Mouse (Mus musculus): Measurements from ENCODE around the gene Hes5. TPM values are rescaled to one million over a fixed set of nuclear protein-coding genes. Genes with fewer than 3 reads are reported as not detected.
A peak's percentile ranks its signal among the peaks of the same experiment; 100 is the strongest.

Gene Hes5
- not detected in 2 replicates for total RNA-seq (2014; fragmentation: Nextera tagmentation)
- not detected in 2 replicates for total RNA-seq (2017)

DNA sequence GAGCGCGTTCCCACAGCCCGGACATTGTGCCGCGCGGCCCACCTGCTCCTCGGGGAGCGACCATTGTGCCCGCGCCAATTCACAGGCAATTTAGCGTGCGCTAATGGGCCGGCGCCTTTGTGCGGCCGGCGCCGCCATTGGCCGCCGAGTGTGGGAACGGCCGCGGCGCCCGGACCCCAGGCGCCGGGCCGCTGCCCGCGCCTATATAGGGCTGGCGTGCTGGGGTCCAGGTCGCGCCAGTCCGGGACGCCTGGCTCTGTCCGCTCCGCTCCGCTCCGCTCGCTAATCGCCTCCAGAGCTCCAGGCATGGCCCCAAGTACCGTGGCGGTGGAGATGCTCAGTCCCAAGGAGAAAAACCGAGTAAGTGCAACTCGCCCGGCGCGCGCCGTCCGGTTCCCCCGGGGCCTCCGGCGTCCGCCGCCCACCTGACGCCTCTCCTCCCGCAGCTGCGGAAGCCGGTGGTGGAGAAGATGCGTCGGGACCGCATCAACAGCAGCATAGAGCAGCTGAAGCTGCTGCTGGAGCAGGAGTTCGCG lies at the start of gene Hes5:
Hes5 (plus strand) TSS at position 234 of the 536 bp plus-strand sequence.
- ATAC-seq (replicated peaks; ENCODE audit: low FRiP score, low TSS enrichment, poor library complexity, severe bottlenecking): no peak

DNA sequence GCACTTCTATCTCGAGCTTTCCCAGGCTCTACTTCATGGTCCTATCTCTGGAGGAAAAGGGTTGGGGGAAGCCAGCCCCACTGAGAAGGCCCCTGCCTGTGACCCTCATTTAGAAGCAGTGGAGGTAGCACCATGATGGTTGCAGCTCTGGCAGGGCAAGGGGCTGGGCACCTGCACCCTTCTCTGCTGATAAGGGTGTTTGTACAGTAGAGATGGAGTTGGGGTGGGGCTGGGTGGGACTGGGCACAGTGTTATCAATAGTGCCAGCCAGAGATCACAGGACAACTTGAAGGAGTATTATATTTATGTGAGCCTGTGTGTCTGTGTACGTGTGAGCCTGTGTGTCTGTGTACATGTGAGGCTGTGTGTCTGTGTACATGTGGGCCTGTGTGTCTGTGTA lies 49.1 kb upstream of the Hes5 start:
- peak; percentile 72 for ATAC-seq (replicated peaks; ENCODE audit: low FRiP score, low TSS enrichment, poor library complexity, severe bottlenecking)

DNA sequence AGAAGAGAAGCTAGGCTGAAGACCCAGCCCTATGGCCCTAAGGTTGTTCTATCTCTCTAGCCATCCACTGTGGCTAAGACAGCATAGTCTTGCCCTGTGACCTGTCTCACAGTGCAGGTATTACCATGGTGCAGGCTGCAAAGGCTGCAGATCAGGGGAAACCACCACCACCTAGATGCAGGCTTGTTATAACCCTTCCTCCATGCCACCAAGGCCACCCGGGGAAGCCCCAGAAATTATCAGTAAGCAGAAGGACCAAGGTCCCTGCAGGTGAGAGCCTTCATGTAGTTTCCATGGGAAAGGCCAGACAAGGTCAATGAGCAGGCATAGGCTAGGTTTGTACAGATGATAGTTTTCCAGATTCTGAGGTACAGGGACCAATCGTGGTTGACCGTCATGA lies 46.9 kb upstream of the Hes5 start:
- ATAC-seq (replicated peaks; ENCODE audit: low FRiP score, low TSS enrichment, poor library complexity, severe bottlenecking): no peak

DNA sequence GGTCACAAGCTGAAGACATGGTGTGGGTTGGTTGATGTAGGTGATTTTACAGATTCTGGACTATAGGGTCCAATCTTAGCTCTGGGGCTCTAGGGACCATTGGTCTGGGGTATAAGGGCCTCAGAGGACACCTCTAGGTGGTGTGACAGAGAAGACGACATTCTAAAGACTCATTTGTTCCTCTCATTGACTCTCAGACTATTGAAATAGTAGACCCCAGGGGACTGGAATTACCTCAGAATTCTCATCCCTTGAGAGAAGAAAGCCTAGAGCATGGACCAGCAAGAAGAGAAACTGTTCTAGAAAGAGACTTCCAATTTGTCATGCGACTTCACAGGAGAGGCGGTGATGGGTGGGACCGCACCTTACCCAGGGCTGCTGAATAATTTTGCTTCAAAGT lies 46.5 kb upstream of the Hes5 start:
- ATAC-seq (replicated peaks; ENCODE audit: low FRiP score, low TSS enrichment, poor library complexity, severe bottlenecking): no peak

DNA sequence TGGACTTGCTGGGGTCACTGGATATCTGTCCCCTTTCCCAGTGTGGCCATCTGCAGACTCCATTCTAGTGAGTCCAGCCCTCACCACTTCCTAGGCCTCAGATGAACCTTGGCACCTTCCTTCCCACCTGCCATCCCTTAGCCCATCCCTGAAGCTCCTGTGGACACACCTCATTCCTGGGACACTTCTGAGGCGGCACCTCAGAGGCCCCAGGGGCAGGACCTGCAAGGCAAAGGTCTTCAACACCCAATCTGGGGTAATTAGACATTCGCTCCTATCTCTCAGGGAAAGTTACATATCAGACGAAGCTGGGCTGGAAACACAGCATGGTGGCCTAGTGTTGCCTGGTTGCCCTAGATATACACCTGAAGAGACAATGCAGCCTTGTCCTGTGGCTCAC lies 46.0 kb upstream of the Hes5 start:
- ATAC-seq (replicated peaks; ENCODE audit: low FRiP score, low TSS enrichment, poor library complexity, severe bottlenecking): no peak

DNA sequence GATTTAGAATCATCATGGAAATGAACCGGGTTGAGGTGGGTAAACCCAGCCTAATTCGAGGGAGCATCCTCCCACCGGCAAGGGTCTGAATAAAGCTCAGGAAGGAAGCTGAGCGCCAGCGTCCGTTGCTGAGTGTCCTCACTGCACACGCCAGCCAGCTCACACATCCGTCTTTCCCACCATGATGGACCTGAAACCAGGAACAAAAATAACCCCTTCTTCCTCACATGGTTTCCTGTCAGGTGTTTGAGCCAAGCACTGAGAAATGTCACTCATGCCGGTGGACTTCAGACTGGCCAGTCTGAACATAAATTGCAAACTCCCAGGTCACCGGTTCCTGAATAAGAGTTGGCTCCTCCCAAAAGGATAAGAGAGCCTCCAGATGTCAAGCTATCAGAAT lies 45.4 kb upstream of the Hes5 start:
- ATAC-seq (replicated peaks; ENCODE audit: low FRiP score, low TSS enrichment, poor library complexity, severe bottlenecking): no peak

DNA sequence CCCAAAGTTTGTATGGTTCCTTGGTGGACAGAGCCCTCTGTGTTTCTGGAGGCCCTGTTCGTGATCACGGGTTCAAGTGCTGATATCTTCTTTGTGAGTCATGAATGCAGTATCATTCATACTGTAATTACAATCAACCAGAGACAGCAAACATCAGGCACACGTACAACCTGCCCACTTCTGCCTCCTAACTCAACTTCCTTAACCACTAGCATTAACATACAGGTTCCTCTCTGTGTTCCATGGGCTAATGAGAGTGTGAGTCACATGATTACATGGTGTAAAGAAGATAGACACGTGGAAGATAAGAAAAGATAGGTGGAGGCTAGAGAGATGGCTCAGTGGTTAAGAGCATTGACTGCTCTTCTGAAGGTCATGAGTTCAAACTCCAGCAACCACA lies 44.1 kb upstream of the Hes5 start:
- ATAC-seq (replicated peaks; ENCODE audit: low FRiP score, low TSS enrichment, poor library complexity, severe bottlenecking): peak; percentile 28; the same call in 1 of the 2 replicates

DNA sequence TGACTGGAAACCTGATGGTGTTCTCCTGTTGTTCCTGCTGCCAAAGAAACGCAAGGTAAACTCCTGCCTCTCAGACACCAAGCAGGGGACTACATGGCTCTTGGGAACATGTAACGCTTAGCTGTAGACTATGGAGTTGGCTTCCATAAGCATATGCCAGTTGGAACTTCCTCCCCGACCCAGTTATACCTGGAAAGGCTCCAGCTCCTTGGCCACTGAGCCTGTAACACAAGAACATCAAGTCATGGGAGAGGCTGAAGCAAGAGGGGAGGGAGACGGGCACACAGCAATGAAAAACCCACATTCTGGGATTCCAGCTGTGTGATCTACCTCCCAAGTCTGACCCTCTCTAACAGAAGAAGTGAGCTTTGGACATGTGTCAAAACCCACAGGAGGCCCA lies 38.4 kb upstream of the Hes5 start:
- ATAC-seq (replicated peaks; ENCODE audit: low FRiP score, low TSS enrichment, poor library complexity, severe bottlenecking): no peak

DNA sequence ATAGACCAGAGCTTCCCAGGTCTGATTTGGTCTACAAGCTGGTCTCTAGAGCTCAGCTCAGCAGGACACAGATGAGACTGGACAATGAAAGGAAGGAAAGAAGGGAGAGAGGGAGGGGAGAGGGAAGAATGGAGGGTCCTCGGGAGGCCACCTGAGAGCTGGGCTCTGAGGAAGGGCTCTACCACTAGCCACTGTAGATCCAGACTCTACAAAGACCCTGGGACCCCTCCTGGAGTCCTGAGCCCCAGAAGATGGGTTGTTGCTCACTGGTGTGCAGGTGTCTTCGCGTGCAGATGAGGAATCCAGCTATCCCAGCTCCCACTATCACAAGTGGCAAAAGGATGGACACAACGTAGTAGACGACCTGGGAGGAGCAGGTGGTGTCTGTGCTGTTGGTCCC lies 37.8 kb upstream of the Hes5 start:
- no peak for ATAC-seq (replicated peaks; ENCODE audit: low FRiP score, low TSS enrichment, poor library complexity, severe bottlenecking)

DNA sequence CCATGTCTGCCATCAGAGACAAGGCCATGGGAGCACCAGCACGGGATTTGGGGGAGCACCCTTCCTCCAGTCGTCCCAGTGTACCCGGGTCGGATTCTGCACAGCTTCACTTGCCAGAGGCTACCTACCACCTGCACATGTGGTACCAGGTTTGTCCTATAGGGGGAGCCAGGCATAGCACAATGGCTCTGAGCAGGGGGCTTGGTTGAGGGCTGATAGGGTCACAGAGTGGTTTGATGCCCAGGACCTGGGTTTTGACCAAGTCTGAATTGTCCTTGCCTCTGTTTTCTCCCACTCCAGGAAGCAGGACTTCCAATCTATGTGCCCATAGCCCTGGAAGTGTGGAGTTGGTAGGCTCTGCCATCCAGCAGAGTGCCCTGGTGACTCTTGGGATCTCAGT lies 35.3 kb upstream of the Hes5 start:
- ATAC-seq (replicated peaks; ENCODE audit: low FRiP score, low TSS enrichment, poor library complexity, severe bottlenecking): 0 out of 2 replicates have a peak, but pooled peaks have one; percentile 17

DNA sequence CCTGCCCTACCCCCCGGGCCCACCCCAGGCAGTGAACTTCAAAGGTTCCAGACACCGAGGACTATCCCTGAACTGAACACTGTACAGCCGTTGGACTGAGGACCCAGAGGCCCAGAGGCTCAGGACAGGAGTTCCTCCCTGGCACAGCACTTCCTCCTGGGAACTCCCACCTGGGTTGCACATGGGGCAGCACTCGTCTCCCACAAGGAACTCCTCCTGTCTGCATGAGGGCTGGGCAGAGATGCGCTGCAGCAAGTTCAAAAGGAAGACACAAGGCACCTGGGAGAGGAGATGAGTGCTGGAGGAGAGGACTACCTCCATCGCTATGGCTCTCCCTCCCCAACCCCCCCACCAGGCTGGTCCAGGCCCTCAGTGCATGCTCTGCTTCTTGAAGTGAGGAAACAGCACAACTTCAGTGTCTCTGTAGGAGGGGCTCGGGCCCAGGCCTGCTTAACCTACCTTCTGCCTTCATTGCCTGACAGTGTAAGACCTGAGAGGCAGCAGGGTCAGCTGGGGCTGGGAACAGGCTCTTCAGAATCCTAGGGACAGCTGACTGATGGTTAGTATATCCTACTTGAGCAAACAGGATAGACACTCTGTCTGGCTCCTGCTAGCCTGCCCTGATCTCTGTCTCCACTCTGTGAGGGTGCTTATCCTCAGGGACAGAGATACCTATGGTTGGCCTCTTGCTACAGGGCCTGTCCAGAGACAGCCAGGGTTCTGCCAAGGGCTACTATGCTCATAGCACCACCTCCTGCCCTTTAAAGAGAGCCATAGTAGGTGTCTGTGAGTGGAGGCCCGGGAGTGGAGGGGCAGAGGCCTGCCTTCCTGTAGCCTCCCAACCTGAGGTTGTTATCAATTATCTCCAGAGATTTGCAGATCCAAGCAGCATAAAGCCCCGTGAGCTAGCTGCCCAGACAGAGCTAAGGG lies 33.5 kb upstream of the Hes5 start:
- ATAC-seq (replicated peaks; ENCODE audit: low FRiP score, low TSS enrichment, poor library complexity, severe bottlenecking): peak; percentile 6

DNA sequence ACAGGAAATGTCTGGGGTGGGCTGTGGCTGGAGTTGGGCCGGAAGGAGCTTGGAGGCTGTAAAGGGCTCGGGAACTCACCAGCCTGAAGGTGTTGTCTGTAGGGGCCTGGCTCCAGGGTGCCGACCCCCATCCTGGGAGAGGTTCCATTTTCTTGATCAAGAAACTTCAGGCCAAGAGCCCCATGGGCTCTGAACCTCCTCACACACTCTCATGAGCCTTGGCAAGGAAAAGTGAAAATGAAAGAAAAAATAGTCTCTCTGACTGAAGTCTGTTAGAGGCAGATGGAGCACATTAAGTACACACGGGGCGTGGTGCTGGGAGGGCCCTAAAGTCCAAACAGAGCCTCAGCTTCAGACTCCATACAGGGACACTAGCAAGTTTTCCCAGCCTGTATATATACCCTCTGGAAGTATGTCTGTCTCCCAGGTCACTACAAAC lies 32.8 kb upstream of the Hes5 start:
- ATAC-seq (replicated peaks; ENCODE audit: low FRiP score, low TSS enrichment, poor library complexity, severe bottlenecking): peak; percentile 49

DNA sequence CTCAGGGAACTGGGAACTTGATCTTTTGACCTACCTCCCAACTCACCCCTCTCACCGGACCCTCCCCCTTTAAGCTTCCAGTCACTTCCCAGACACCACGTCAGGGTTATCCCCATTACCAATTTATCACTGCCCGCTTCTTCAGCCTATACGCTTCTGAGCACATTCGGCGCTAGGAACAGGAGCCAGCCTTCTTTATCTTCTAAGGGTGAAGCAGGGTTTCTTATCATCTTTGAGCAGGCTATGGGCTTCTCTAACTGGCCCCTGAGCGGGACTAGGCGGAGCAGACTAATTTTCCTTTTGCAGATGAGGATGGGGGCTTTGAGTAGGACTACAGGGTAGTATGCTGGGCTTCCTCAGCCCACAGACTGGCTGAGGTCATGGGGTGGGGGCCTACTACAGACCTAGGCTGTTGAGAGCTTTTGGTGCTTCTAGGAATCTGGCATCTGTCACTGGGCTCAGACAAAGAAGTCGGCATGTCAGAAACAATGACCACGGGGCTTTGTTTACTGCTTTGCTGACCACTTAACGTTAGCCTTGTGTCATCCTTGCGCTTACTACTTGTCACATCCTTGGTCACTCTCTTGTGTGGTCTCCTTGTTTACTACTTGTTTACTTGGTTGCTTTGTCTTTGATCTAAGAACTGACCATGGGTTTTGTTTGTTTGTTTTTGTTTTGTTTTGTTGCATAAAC lies 32.2 kb upstream of the Hes5 start, which contains the start of gene Tnfrsf14:
Tnfrsf14 (minus strand) TSS at position 169 of the 693 bp plus-strand sequence.
- ATAC-seq (replicated peaks; ENCODE audit: low FRiP score, low TSS enrichment, poor library complexity, severe bottlenecking): peak; percentile 84

DNA sequence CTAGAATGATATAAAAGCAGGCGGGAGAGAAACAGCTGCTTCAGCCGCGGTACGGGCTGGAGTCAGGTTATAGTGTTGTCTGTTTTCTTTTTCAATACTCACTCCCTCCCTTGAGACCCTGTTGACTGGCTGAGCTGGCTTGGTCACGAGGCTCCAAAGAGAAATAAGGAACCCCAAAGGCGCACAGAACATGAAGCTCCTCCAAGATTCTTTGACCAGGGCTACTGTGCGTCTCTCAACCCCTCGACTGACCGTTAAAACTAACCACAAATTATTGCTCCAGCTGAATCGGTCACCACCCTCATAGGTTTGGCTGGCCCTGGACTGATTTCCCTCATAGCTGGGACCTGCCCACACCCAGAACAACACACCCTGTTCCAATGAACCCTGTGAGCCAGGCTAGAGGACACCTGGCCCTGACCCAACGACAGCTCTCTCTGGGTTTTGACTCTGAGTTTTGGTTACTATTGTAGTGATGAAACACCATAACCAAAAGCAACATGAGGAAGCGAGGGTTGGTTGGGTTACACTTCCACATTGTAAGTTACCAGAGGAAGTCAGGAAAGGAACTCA lies 31.5 kb upstream of the Hes5 start:
- ATAC-seq (replicated peaks; ENCODE audit: low FRiP score, low TSS enrichment, poor library complexity, severe bottlenecking): peak; percentile 39; the same call in 1 of the 2 replicates

DNA sequence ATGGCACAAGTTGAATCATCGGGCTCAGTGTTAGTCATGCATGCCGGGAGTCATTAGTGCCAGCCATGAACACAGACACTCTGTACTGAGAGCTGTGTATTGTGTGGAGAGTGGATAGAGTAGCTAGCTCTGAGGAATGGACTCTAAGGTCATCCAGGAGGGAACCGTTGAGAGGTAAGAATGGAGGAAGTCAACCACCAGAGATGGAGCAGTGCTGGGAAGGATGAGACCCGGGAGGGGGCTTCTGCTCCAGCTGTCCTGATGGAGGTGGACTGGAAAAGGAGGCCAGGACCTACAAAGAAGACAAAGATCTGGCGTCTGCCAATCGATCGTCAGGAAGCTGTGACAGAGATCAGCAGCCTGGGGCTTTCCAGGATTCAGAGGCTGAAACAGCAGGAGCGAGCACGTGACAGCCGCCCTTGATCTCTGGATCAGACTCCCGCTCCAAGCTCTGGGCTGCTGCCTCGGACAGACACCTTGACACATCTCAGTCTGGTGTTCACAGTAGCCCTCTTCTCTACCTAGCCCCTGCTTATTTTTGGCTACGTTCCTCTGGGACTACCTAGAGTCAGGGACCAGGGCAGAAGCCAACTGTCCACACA lies 27.3 kb upstream of the Hes5 start:
- no peak for ATAC-seq (replicated peaks; ENCODE audit: low FRiP score, low TSS enrichment, poor library complexity, severe bottlenecking)

DNA sequence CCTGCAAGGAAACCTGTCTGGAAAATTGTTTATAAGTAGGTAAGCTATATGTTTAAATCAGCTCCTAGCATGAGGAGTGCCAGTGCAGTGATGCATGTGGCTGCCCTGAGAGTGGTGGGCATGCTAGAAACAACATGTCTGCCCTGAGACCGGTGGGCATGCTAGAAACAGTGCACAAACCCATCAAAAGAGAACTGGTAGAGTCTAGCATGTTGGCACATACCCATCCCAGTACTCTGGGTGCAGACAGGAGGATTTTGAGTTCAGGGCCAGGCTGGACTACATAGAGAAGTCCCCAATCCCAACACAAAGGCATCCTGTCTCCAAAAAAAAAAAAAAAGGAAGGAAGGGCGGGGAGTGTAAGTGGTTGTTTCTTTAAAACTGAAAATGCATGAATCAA lies 25.9 kb upstream of the Hes5 start:
- ATAC-seq (replicated peaks; ENCODE audit: low FRiP score, low TSS enrichment, poor library complexity, severe bottlenecking): no peak

DNA sequence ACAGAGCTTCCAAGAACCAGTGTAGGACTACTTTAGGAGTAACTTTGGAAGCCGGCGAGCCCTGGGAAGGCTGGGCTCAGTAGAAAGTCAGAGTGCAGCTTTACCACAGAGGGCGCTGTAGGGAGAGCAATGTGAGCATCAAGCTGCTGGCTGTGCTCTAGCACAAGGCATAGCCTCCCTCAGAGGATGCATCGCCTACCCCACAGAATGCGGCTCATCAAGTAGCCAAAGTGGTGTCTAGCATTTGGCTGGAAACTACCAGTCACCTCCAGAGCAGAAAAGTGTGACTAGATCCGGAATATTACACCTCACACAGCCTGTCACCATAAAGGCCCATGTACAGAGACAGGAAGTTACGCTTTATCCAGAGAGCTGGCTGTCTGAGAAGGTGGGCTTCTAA lies 24.9 kb upstream of the Hes5 start:
- ATAC-seq (replicated peaks; ENCODE audit: low FRiP score, low TSS enrichment, poor library complexity, severe bottlenecking): peak; percentile 65

DNA sequence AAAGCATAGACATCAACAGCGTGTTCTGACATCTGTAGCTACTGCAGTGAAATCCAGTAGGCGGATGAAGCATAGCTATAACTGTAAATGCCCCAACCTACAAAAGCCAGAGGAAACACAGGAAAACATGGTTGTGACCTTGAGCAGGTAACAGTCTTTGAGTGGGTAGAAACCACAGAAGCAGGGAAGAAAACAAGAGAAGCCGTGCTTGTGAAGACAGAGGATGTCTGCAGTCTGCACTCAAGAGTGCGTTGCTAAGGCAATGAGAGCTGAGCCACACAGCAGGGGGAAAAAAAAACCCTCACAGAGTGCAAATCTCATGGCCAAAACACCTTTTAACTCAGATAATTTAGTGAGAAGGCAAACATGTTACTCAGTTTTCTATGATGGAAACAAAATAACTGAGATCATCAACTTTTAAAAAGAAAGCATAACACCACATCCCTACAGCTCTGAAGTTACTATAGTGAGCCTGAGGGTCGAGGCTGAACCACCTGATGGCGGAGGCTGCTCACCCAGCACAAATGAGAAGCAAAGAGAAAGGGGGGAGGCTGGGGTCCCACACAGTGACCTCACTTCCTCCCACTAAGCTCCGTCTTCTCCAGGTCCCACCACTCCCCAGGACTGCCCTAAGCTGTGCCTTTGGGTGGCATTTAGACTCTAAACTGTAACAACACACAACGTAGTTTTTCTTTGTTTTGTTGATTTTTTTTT lies 24.0 kb upstream of the Hes5 start:
- ATAC-seq (replicated peaks; ENCODE audit: low FRiP score, low TSS enrichment, poor library complexity, severe bottlenecking): no peak

DNA sequence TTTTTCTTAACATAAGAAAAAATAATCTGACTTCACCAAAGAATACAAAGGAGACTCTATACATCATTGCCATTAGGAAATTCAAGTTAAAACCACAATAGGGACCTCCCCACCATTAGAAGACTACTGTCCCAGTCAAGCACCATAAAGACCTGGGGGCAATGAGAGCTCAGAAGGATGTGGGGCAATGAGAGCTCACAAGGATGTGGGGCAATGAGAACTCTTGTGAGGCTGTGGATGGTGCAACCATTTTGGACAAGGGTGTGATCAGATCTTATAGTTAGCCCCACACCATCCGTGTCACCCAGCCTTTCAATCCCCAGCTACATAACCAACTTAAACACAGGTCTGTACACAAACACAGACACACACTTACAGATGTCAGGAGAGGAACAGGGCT lies 23.0 kb upstream of the Hes5 start:
- no peak for ATAC-seq (replicated peaks; ENCODE audit: low FRiP score, low TSS enrichment, poor library complexity, severe bottlenecking)
